Mouse (Mus musculus) embryonic facial prominence, embryonic 15.5 days (tissue): ENCODE measurements around the gene Vars. TPM values are rescaled to one million over a fixed set of nuclear protein-coding genes. Genes with fewer than 3 reads are reported as not detected.
A peak's percentile ranks its signal among the peaks of the same experiment; 100 is the strongest.
"Not testable (repeated sequence)": the region's sequence is repeated elsewhere in the genome, so short reads cannot be mapped to it uniquely, and the experiment has no call there.

ENCODE experiments used
- ATAC-seq: fragments of 200-750 bp; cut with Nextera tagmentation; 2 replicates; pipeline ENCODE4 v1.8.0; 2017; ENCODE audit warnings: low read depth, moderate TSS enrichment; ENCODE audit not compliant: insufficient number of reproducible peaks, low FRiP score, low TSS enrichment
- H3K27ac ChIP-seq: fragments of 300-500 bp; sonication (generic); replicated peaks from 2 replicates; pipeline ENCODE4 v1.5.1; 2015; ENCODE audit warnings: mild to moderate bottlenecking, inconsistent platforms
- H3K27me3 ChIP-seq: fragments of 300-500 bp; sonication (generic); 2 replicates; pipeline ENCODE4 v1.6.1; 2015; ENCODE audit warnings: inconsistent platforms
- H3K36me3 ChIP-seq: fragments of 300-500 bp; sonication (generic); 2 replicates; pipeline ENCODE4 v1.6.1; 2015; ENCODE audit warnings: mild to moderate bottlenecking, inconsistent platforms
- H3K4me1 ChIP-seq: fragments of 300-500 bp; sonication (generic); 2 replicates; pipeline ENCODE4 v1.6.1; 2015; ENCODE audit warnings: inconsistent platforms
- H3K4me2 ChIP-seq: fragments of 300-500 bp; sonication (generic); replicated peaks from 2 replicates; pipeline ENCODE4 v1.6.1; 2015; ENCODE audit warnings: mild to moderate bottlenecking, inconsistent platforms
- H3K4me3 ChIP-seq: fragments of 300-500 bp; sonication (generic); replicated peaks from 2 replicates; pipeline ENCODE4 v1.5.1; 2015; ENCODE audit warnings: mild to moderate bottlenecking, inconsistent platforms
- H3K9ac ChIP-seq: fragments of 300-500 bp; sonication (generic); 2 replicates; pipeline ENCODE4 v1.6.1; 2015; ENCODE audit warnings: inconsistent platforms
- H3K9me3 ChIP-seq: fragments of 300-500 bp; sonication (generic); replicated peaks from 2 replicates; pipeline ENCODE4 v1.6.1; 2016; ENCODE audit warnings: inconsistent platforms
- WGBS: fragments of 180-500 bp; shearing (Covaris S2); methylation state at CpG from one replicate; pipeline ENCODE4 v1.1.7; 2015; 5-methylcytosine and 5-hydroxymethylcytosine counted together
- polyA plus RNA-seq: library from polyadenylated mRNA; unstranded; fragments of >200 nt; fragmentation: Nextera tagmentation; extraction: Ambion mirVana; gene quantifications from 2 replicates; pipeline ENCODE4 v1.2.1, GENCODE M21; 2015

The Vars gene
- polyA plus RNA-seq, 1 experiment from 2014 or later: 108 TPM

- not testable (repeated sequence) for H3K27me3 ChIP-seq, H3K4me1 ChIP-seq, H3K9me3 ChIP-seq, H3K36me3 ChIP-seq
- Histone ChIP-seq H3K27ac (peak within 1 kb of the TSS; percentile 99), H3K9ac (peak within 1 kb of the TSS; percentile 41), H3K4me2 (peak within 1 kb of the TSS; percentile 56), H3K4me3 (peak within 1 kb of the TSS; percentile 57)
- peak; percentile 92 for ATAC-seq
- 0% methylated on average over 30 of the region's 32 CpGs for WGBS
Measured at GRCm38 (mm10) chr17:34959130-34959778, 41.5 kb upstream of the Vars start, which contains the start of gene Hspa1b. Gene Hspa1b (minus strand): TSS chr17:34959238.

- Histone ChIP-seq H3K9me3 (no peaks in the 10 kb centered on the region), H3K4me3 (peak overlapping the region; percentile 57), H3K27ac (peak overlapping the region; percentile 99), H3K36me3 (no peaks in the 10 kb centered on the region), H3K9ac (peak overlapping the region; percentile 41; the same call in 1 of the 2 replicates), H3K27me3 (no peaks in the 10 kb centered on the region), H3K4me2 (peak overlapping the region; percentile 56), H3K4me1 (peaks cover 17% of the 10 kb centered on the region)
- 12% methylated on average over 12 of the region's 12 CpGs for whole genome bisulfite sequencing
- no peak; the same call in 1 of the 2 replicates for ATAC-seq
Measured at GRCm38 (mm10) chr17:34959881-34960515, 40.8 kb upstream of the Vars start.

GRCm38 (mm10) chr17:34960702-34961493 lies 39.9 kb upstream of the Vars start:
- H3K27me3 ChIP-seq: no peaks in the 10 kb centered on the region
- no peak overlapping the region for H3K4me2 ChIP-seq
- peaks cover 24% of the 10 kb centered on the region for H3K4me1 ChIP-seq
- H3K9ac ChIP-seq: no peak overlapping the region
- ATAC-seq: no peak
- H3K4me3 ChIP-seq: no peak overlapping the region
- H3K9me3 ChIP-seq: no peaks in the 10 kb centered on the region
- H3K36me3 ChIP-seq: no peaks in the 10 kb centered on the region
- peak overlapping the region; percentile 99 for H3K27ac ChIP-seq

GRCm38 (mm10) chr17:34962125-34962524 lies 38.7 kb upstream of the Vars start:
- H3K4me2 ChIP-seq: no peak overlapping the region
- 20% methylated on average over 3 of the region's 3 CpGs for WGBS
- no peaks in the 10 kb centered on the region for H3K27me3 ChIP-seq
- peak overlapping the region; percentile 99 for H3K27ac ChIP-seq
- H3K9me3 ChIP-seq: no peaks in the 10 kb centered on the region
- H3K4me1 ChIP-seq: peaks cover 24% of the 10 kb centered on the region
- no peak for ATAC-seq
- no peak overlapping the region for H3K4me3 ChIP-seq
- no peaks in the 10 kb centered on the region for H3K36me3 ChIP-seq
- no peak overlapping the region for H3K9ac ChIP-seq

GRCm38 (mm10) chr17:34962841-34963240 lies 37.9 kb upstream of the Vars start:
- Histone ChIP-seq H3K27me3 (0 out of 2 replicates have a peak, but pooled peaks cover 5% of the 10 kb centered on the region), H3K9me3 (no peaks in the 10 kb centered on the region), H3K27ac (peak overlapping the region; percentile 36), H3K4me2 (no peak overlapping the region), H3K4me3 (no peak overlapping the region), H3K4me1 (peaks cover 24% of the 10 kb centered on the region), H3K36me3 (no peaks in the 10 kb centered on the region), H3K9ac (no peak overlapping the region)
- ATAC-seq: no peak
- 36% methylated on average over 1 of the region's 1 CpGs for WGBS

GRCm38 (mm10) chr17:34964640-34965049 lies 36.1 kb upstream of the Vars start:
- 26% methylated on average over 1 of the region's 1 CpGs for WGBS
- no peak overlapping the region for H3K9ac ChIP-seq

GRCm38 (mm10) chr17:34965627-34966026 lies 35.2 kb upstream of the Vars start:
- Histone ChIP-seq H3K4me1 (peaks cover 18% of the 10 kb centered on the region; the same call in 1 of the 2 replicates), H3K4me2 (no peak overlapping the region), H3K27me3 (peaks cover 25% of the 10 kb centered on the region), H3K4me3 (no peak overlapping the region), H3K9me3 (no peaks in the 10 kb centered on the region), H3K27ac (peak overlapping the region; percentile 74), H3K36me3 (no peaks in the 10 kb centered on the region), H3K9ac (no peak overlapping the region)
- ATAC-seq: no peak
- 55% methylated on average over 5 of the region's 5 CpGs for WGBS

More at GRCm38 (mm10) chr17:34964640-34965049, 36.1 kb upstream of the Vars start:
- H3K4me2 ChIP-seq: no peak overlapping the region
- no peak overlapping the region for H3K4me3 ChIP-seq
- no peaks in the 10 kb centered on the region for H3K9me3 ChIP-seq
- ATAC-seq: no peak
- peaks cover 22% of the 10 kb centered on the region for H3K27me3 ChIP-seq
- H3K27ac ChIP-seq: peak overlapping the region; percentile 74
- peaks cover 27% of the 10 kb centered on the region for H3K4me1 ChIP-seq
- no peaks in the 10 kb centered on the region for H3K36me3 ChIP-seq

GRCm38 (mm10) chr17:34969822-34970221 lies 31.0 kb upstream of the Vars start, which contains the start of gene Gm20481:
Gene Gm20481 (plus strand): TSS chr17:34969912.
- not testable (repeated sequence) for ATAC-seq, H3K4me2 ChIP-seq
- 67% methylated on average over 8 of the region's 11 CpGs for WGBS

GRCm38 (mm10) chr17:34970850-34971249 lies 29.9 kb upstream of the Vars start:
- 36% methylated on average over 21 of the region's 37 CpGs for WGBS
- not testable (repeated sequence) for H3K4me1 ChIP-seq, H3K27ac ChIP-seq, ATAC-seq, H3K9me3 ChIP-seq, H3K4me3 ChIP-seq, H3K9ac ChIP-seq, H3K4me2 ChIP-seq, H3K36me3 ChIP-seq
- peaks cover 25% of the 10 kb centered on the region for H3K27me3 ChIP-seq

More at GRCm38 (mm10) chr17:34969822-34970221, 31.0 kb upstream of the Vars start, which contains the start of gene Gm20481:
- H3K4me1 ChIP-seq: peaks cover 19% of the 10 kb centered on the region
- H3K4me3 ChIP-seq, H3K9me3 ChIP-seq, H3K36me3 ChIP-seq, H3K9ac ChIP-seq, H3K27ac ChIP-seq: not testable (repeated sequence)
- H3K27me3 ChIP-seq: peaks cover 25% of the 10 kb centered on the region

- not testable (repeated sequence) for H3K4me1 ChIP-seq, H3K9ac ChIP-seq, H3K36me3 ChIP-seq, H3K27ac ChIP-seq, H3K9me3 ChIP-seq
- Histone ChIP-seq H3K27me3 (peaks cover 25% of the 10 kb centered on the region), H3K4me2 (peak overlapping the region; percentile 71), H3K4me3 (peak overlapping the region; percentile 45)
- under 1% methylated on average over 29 of the region's 43 CpGs for WGBS
- ATAC-seq: peak; percentile 48; the same call in 1 of the 2 replicates
Measured at GRCm38 (mm10) chr17:34971694-34972068, 29.1 kb upstream of the Vars start.
